Mouse (Mus musculus): ENCODE results near the gene Plxnb2.

- TF ChIP-seq MYOG (IDR thresholded peaks at IDR 0.05; ENCODE audit: control insufficient read depth, extremely low read depth, insufficient read length) (no peak), CTCF (IDR thresholded peaks at IDR 0.05; ENCODE audit: control insufficient read depth, insufficient read depth, insufficient read length) (no peak)
These were observed 50.3 kb downstream of the Plxnb2 start for GRCm38 (mm10) chr15:89130245-89130644.
